Mouse (Mus musculus) stomach, embryonic 15.5 days (tissue): ENCODE results near the gene Duoxa1. TPM values are rescaled to one million over a fixed set of nuclear protein-coding genes. Genes with fewer than 3 reads are reported as not detected.

Experiments
- ATAC-seq: fragments of 200-750 bp; cut with Nextera tagmentation; 2 replicates; pipeline ENCODE4 v1.8.0; 2017; ENCODE audit warnings: low read depth, moderate number of reproducible peaks, moderate TSS enrichment; ENCODE audit not compliant: insufficient read depth, low FRiP score
- H3K27ac ChIP-seq: fragments of 300-500 bp; sonication (generic); 2 replicates; pipeline ENCODE4 v1.5.1; 2015; ENCODE audit warnings: mild to moderate bottlenecking, inconsistent platforms
- H3K27me3 ChIP-seq: fragments of 300-500 bp; sonication (generic); replicated peaks from 2 replicates; pipeline ENCODE4 v1.6.1; 2015; ENCODE audit warnings: inconsistent platforms
- H3K36me3 ChIP-seq: fragments of 300-500 bp; sonication (generic); 2 replicates; pipeline ENCODE4 v1.6.1; 2015; ENCODE audit warnings: inconsistent platforms
- H3K4me1 ChIP-seq: fragments of 300-500 bp; sonication (generic); 2 replicates; pipeline ENCODE4 v1.6.1; 2015; ENCODE audit warnings: inconsistent platforms
- H3K4me2 ChIP-seq: fragments of 300-500 bp; sonication (generic); 2 replicates; pipeline ENCODE4 v1.6.1; 2015; ENCODE audit warnings: mild to moderate bottlenecking, inconsistent platforms
- H3K4me3 ChIP-seq: fragments of 300-500 bp; sonication (generic); replicated peaks from 2 replicates; pipeline ENCODE4 v1.5.1; 2015; ENCODE audit warnings: inconsistent platforms
- H3K9ac ChIP-seq: fragments of 300-500 bp; sonication (generic); 2 replicates; pipeline ENCODE4 v1.6.1; 2015; ENCODE audit warnings: inconsistent platforms
- H3K9me3 ChIP-seq: fragments of 300-500 bp; sonication (generic); 2 replicates; pipeline ENCODE4 v1.6.1; 2016; ENCODE audit warnings: inconsistent platforms
- WGBS: fragments of 180-500 bp; shearing (Covaris S2); methylation state at CpG from one replicate; pipeline ENCODE4 v1.1.7; 2015; 5-methylcytosine and 5-hydroxymethylcytosine counted together
- polyA plus RNA-seq: library from polyadenylated mRNA; unstranded; fragments of >200 nt; fragmentation: Nextera tagmentation; extraction: Ambion mirVana; gene quantifications from 2 replicates; pipeline ENCODE4 v1.2.1, GENCODE M21; 2015

The Duoxa1 gene
- polyA plus RNA-seq = 3.1 and 6.1 TPM in 2 replicates

DNA sequence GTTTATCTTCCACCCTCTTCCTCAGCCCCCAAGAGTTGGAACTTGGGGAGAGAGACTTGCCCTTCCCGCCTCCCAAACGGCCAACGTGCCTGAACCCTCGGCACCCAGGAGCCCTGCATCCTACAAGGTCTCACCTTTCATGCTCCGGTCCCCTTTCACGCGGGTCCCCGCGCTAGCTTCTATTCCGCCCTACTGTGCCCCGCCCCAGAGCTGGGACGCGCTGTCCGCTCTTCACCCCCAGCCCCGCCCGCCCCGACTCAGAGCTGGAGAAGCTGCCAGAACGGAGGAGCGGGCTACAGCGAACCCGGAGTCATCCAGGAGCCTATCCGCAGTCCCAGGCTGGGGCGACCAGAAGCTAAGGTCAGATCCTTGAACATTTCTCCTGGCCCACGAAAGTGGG lies at the start of gene Duoxa1:
TSS of gene Duoxa1 (minus strand) at position 195 of the 400 bp plus-strand sequence.
- peak within 1 kb of the TSS; percentile 54 for H3K4me2 ChIP-seq
- H3K4me3 ChIP-seq = peak within 1 kb of the TSS; percentile 35
- H3K27me3 ChIP-seq = peaks cover 48% of the 10 kb centered on the region
- no peaks in the 10 kb centered on the region for H3K36me3 ChIP-seq
- 3% methylated on average over 24 of the region's 24 CpGs for WGBS
- no peaks in the 10 kb centered on the region for H3K9me3 ChIP-seq
- no peak within 1 kb of the TSS for H3K9ac ChIP-seq
- no peak within 1 kb of the TSS for H3K27ac ChIP-seq
- peak; percentile 27; the same call in 1 of the 2 replicates for ATAC-seq
- peaks cover 13% of the 10 kb centered on the region for H3K4me1 ChIP-seq

- peaks cover 6% of the 10 kb centered on the region; the same call in 1 of the 2 replicates for H3K36me3 ChIP-seq
- 89% methylated on average over 13 of the region's 13 CpGs for WGBS
- peaks cover 10% of the 10 kb centered on the region; the same call in 1 of the 2 replicates for H3K4me1 ChIP-seq
- no peak overlapping the region for H3K27ac ChIP-seq
- no peak overlapping the region for H3K9ac ChIP-seq
- no peaks in the 10 kb centered on the region for H3K9me3 ChIP-seq
- no peak overlapping the region for H3K4me2 ChIP-seq
- H3K27me3 ChIP-seq = no peaks in the 10 kb centered on the region
- ATAC-seq = no peak
- H3K4me3 ChIP-seq = no peak overlapping the region
Observed at GRCm38 (mm10) chr2:122362622-122363523, 49.3 kb upstream of the Duoxa1 start.

GRCm38 (mm10) chr2:122361868-122362621 lies 48.5 kb upstream of the Duoxa1 start:
- Histone ChIP-seq H3K27me3 (no peaks in the 10 kb centered on the region), H3K36me3 (peaks cover 6% of the 10 kb centered on the region; the same call in 1 of the 2 replicates), H3K9ac (no peak overlapping the region), H3K4me3 (no peak overlapping the region), H3K9me3 (no peaks in the 10 kb centered on the region), H3K27ac (no peak overlapping the region), H3K4me2 (no peak overlapping the region), H3K4me1 (peaks cover 4% of the 10 kb centered on the region; the same call in 1 of the 2 replicates)
- WGBS = 63% methylated on average over 10 of the region's 10 CpGs
- no peak for ATAC-seq

- peaks cover 6% of the 10 kb centered on the region; the same call in 1 of the 2 replicates for H3K36me3 ChIP-seq
- H3K27ac ChIP-seq = no peak overlapping the region
- no peaks in the 10 kb centered on the region for H3K9me3 ChIP-seq
- H3K4me1 ChIP-seq = no peaks in the 10 kb centered on the region
- no peak overlapping the region for H3K4me3 ChIP-seq
- WGBS = 89% methylated on average over 6 of the region's 6 CpGs
- no peak for ATAC-seq
- H3K9ac ChIP-seq = no peak overlapping the region
- no peak overlapping the region for H3K4me2 ChIP-seq
- H3K27me3 ChIP-seq = no peaks in the 10 kb centered on the region
Observed at GRCm38 (mm10) chr2:122361181-122361580, 47.7 kb upstream of the Duoxa1 start.

GRCm38 (mm10) chr2:122360310-122360709 lies 46.8 kb upstream of the Duoxa1 start:
- H3K36me3 ChIP-seq = peaks cover 6% of the 10 kb centered on the region; the same call in 1 of the 2 replicates
- H3K4me1 ChIP-seq = no peaks in the 10 kb centered on the region
- 79% methylated on average over 6 of the region's 6 CpGs for WGBS
- H3K27ac ChIP-seq = 0 out of 2 replicates have a peak overlapping the region, but pooled peaks have one; percentile 6
- ATAC-seq = no peak
- H3K4me3 ChIP-seq = no peak overlapping the region
- H3K27me3 ChIP-seq = no peaks in the 10 kb centered on the region
- H3K9ac ChIP-seq = no peak overlapping the region
- no peak overlapping the region for H3K4me2 ChIP-seq
- H3K9me3 ChIP-seq = no peaks in the 10 kb centered on the region

- Histone ChIP-seq H3K27me3 (no peaks in the 10 kb centered on the region), H3K27ac (no peak overlapping the region), H3K9ac (no peak overlapping the region), H3K4me2 (no peak overlapping the region), H3K9me3 (no peaks in the 10 kb centered on the region), H3K4me1 (peaks cover 3% of the 10 kb centered on the region; the same call in 1 of the 2 replicates), H3K4me3 (no peak overlapping the region), H3K36me3 (0 out of 2 replicates have a peak, but pooled peaks cover 3% of the 10 kb centered on the region)
- 78% methylated on average over 3 of the region's 3 CpGs for WGBS
- no peak for ATAC-seq
Observed at GRCm38 (mm10) chr2:122356187-122356586, 42.7 kb upstream of the Duoxa1 start.

DNA sequence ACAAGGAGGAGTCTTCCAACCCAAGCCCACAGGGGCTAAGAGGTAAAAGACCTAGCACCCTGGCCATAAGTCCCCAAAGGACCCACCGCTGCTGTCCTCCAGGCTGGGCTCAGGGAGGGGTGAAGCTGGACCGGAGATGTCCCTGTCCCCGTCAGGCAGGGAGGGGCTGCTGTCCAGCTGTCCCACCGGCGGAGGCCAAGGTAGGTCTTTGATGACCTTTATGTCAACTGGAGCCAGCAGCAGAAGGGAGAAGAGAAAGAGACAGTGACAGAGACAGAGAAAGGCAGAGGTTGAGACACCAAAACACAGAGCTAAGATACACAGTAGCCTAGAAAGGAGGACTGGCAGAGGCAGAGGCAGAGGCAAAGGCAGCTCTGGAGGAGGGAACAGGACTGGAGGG lies 41.9 kb upstream of the Duoxa1 start:
- Histone ChIP-seq H3K4me2 (no peak overlapping the region), H3K27ac (no peak overlapping the region), H3K4me1 (peaks cover 6% of the 10 kb centered on the region; the same call in 1 of the 2 replicates), H3K27me3 (no peaks in the 10 kb centered on the region), H3K9me3 (no peaks in the 10 kb centered on the region), H3K36me3 (0 out of 2 replicates have a peak, but pooled peaks cover 3% of the 10 kb centered on the region), H3K4me3 (no peak overlapping the region), H3K9ac (no peak overlapping the region)
- WGBS = 83% methylated on average over 5 of the region's 5 CpGs
- no peak for ATAC-seq

GRCm38 (mm10) chr2:122354191-122354929 lies 40.8 kb upstream of the Duoxa1 start:
- Histone ChIP-seq H3K27me3 (no peaks in the 10 kb centered on the region), H3K4me2 (no peak overlapping the region), H3K9ac (no peak overlapping the region), H3K4me3 (no peak overlapping the region), H3K9me3 (no peaks in the 10 kb centered on the region), H3K4me1 (peaks cover 13% of the 10 kb centered on the region), H3K36me3 (0 out of 2 replicates have a peak, but pooled peaks cover 3% of the 10 kb centered on the region), H3K27ac (no peak overlapping the region)
- 70% methylated on average over 12 of the region's 12 CpGs for WGBS
- no peak for ATAC-seq

DNA sequence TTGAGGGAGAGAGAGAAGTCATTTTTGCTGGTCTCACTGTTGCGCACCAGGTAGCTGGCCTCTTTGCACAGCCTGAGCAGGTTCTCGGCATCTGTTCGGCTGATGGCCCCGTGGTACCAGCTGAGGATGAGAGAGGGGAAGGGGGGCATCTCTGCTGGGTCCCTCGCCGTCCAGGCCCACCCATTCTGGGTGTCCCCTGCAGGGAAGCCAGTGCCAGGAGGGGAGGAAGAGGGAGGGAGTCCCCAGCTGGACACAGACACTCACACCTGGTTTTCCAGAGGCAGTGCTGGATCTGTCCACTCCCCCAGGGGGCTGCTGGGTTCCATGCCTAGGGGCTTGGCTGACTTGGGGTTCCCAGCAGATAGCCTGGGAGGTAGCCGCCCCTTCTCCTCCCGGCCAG lies 40.2 kb upstream of the Duoxa1 start:
- no peak for ATAC-seq
- Histone ChIP-seq H3K9ac (no peak overlapping the region), H3K4me2 (no peak overlapping the region), H3K4me3 (no peak overlapping the region), H3K27ac (no peak overlapping the region), H3K36me3 (0 out of 2 replicates have a peak, but pooled peaks cover 3% of the 10 kb centered on the region), H3K27me3 (no peaks in the 10 kb centered on the region), H3K9me3 (no peaks in the 10 kb centered on the region), H3K4me1 (peaks cover 18% of the 10 kb centered on the region)
- 86% methylated on average over 8 of the region's 8 CpGs for WGBS

DNA sequence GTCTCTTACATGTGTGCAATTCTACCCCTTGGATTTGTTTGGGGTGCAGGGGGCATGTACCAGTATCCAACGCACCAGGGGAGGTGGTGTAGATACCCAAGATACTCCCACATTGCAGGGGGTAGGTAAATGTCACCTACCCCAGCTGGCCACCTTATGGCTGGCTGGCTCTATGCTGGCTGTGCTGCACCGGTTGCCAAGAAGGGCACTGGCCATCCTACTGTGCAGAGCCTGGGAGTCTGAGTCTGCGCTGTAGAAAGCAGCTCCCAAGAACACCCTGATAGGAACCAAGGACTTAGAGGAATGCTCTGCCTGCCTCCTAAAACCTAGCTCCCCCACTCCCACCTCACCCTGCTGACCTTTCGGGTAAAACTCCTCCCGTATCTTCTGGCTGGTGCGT lies 39.5 kb upstream of the Duoxa1 start:
- WGBS = 74% methylated on average over 6 of the region's 6 CpGs

DNA sequence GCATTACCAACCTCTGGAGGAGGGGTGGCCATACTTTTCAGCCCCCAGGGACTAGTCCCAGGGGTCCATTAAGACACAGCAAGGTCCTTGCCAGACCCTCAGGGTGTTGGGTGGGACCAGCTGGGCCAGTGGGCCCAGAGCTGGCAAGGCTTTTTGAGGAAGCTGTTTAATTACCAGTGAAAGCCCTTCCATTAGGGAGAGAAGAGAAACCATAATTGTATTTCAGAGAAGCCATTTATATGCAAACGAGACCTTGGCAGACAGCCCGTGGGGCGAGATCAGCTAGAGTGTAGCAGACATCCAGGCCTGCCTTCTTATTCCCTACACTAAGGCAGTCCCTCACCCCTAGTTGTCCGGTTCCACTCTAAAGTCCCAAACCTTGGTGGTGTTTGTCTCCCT lies 38.4 kb upstream of the Duoxa1 start:
- no peaks in the 10 kb centered on the region for H3K27me3 ChIP-seq
- H3K4me3 ChIP-seq = no peak overlapping the region
- H3K9ac ChIP-seq = no peak overlapping the region
- no peak overlapping the region for H3K4me2 ChIP-seq
- no peaks in the 10 kb centered on the region for H3K9me3 ChIP-seq
- peak overlapping the region; percentile 8; the same call in 1 of the 2 replicates for H3K27ac ChIP-seq
- no peak for ATAC-seq
- 0 out of 2 replicates have a peak, but pooled peaks cover 3% of the 10 kb centered on the region for H3K36me3 ChIP-seq
- WGBS = 66% methylated on average over 4 of the region's 4 CpGs
- H3K4me1 ChIP-seq = peaks cover 24% of the 10 kb centered on the region

More for the DNA sequence above, 39.5 kb upstream of the Duoxa1 start:
- no peak overlapping the region for H3K27ac ChIP-seq
- H3K36me3 ChIP-seq = 0 out of 2 replicates have a peak, but pooled peaks cover 3% of the 10 kb centered on the region
- no peaks in the 10 kb centered on the region for H3K27me3 ChIP-seq
- ATAC-seq = no peak
- no peak overlapping the region for H3K4me2 ChIP-seq
- no peaks in the 10 kb centered on the region for H3K9me3 ChIP-seq
- H3K9ac ChIP-seq = no peak overlapping the region
- H3K4me1 ChIP-seq = peaks cover 21% of the 10 kb centered on the region
- H3K4me3 ChIP-seq = no peak overlapping the region
